Mouse (Mus musculus): ENCODE measurements around the gene Epha3.

- no peak for TF ChIP-seq CTCF (IDR thresholded peaks at IDR 0.05; ENCODE audit: control insufficient read depth, insufficient read depth, insufficient replicate concordance, low read depth, low read length)
- TF ChIP-seq POLR2A (IDR thresholded peaks at IDR 0.05; ENCODE audit: control insufficient read depth, low read depth, low read length): no peak
Measured at GRCm38 (mm10) chr16:63689371-63689770, 174.6 kb downstream of the Epha3 start.

Measured in testis, adult 2 months (tissue).